ENCODE assay signal across 8 mouse cellular contexts in genomic region chr4:142080901-142081630, GRCm38 (mm10). TPM values are rescaled to one million over a fixed set of nuclear protein-coding genes. Genes with fewer than 3 reads are reported as not detected.
DNase-seq lines count a peak whose midpoint lies in the region; ATAC-seq and TF ChIP-seq lines count a peak whose summit lies in the region.

No protein-coding gene starts in this region.

- 47% methylated on average over 11 of the region's 18 CpGs for WGBS in lung, embryonic 16.5 days
- WGBS in lung, adult 2 months: 50% methylated on average over 18 of the region's 18 CpGs
- WGBS in heart, embryonic 15.5 days: 56% methylated on average over 18 of the region's 18 CpGs
- 42% methylated on average over 18 of the region's 18 CpGs for WGBS in small intestine, adult 2 months

- no peak for ATAC-seq in lung, embryonic 16.5 days (ENCODE audit: low read depth)
- no peak for ATAC-seq in heart, embryonic 15.5 days (replicated peaks; ENCODE audit: insufficient number of reproducible peaks, insufficient read depth, low FRiP score, low read depth)

- peak overlapping the region; percentile 14 for H3K4me2 ChIP-seq in lung, embryonic 16.5 days (ENCODE audit: low read depth, low read length)
- H3K4me2 ChIP-seq in heart, embryonic 15.5 days: peak overlapping the region; percentile 85

- H3K27me3 ChIP-seq in lung, embryonic 16.5 days (ENCODE audit: control insufficient read depth, insufficient read depth, low read depth, low read length): no peaks in the 10 kb centered on the region
- no peaks in the 10 kb centered on the region for H3K27me3 ChIP-seq in heart, embryonic 15.5 days
- no peaks in the 10 kb centered on the region for H3K27me3 ChIP-seq in small intestine, adult 2 months (ENCODE audit: control insufficient read depth, insufficient read depth, low read length)

- H3K9ac ChIP-seq in lung, embryonic 16.5 days (ENCODE audit: low read length): peak overlapping the region; percentile 44; the same call in 1 of the 2 replicates
- peak overlapping the region; percentile 29 for H3K9ac ChIP-seq in heart, embryonic 15.5 days

- no peak for TF ChIP-seq POLR2A in lung, adult 2 months (IDR thresholded peaks at IDR 0.05; ENCODE audit: borderline replicate concordance, extremely low read depth, low read depth, low read length)
- TF ChIP-seq POLR2A in small intestine, adult 2 months (IDR thresholded peaks at IDR 0.05; ENCODE audit: low read depth, low read length): no peak

- H3K27ac ChIP-seq in lung, embryonic 16.5 days (ENCODE audit: low read length): 0 out of 2 replicates have a peak overlapping the region, but pooled peaks have one; percentile 2
- peak overlapping the region; percentile 73 for H3K27ac ChIP-seq in heart, embryonic 15.5 days
- H3K27ac ChIP-seq in small intestine, adult 2 months (ENCODE audit: insufficient read depth, low read depth, low read length): peak overlapping the region; percentile 56

- no peak for DNase-seq in lung, adult 2 months
- DNase-seq in cerebellum, adult 9-11 months: peak; percentile 92
- DNase-seq in kidney, postnatal 4 days: peak; percentile 41 to 64
- no peak for DNase-seq in thymus, postnatal 4 days
- no peak for DNase-seq in lung, postnatal 4 days

- H3K36me3 ChIP-seq in lung, embryonic 16.5 days (ENCODE audit: control insufficient read depth, insufficient read depth, low read length): no peaks in the 10 kb centered on the region
- H3K36me3 ChIP-seq in heart, embryonic 15.5 days: no peaks in the 10 kb centered on the region
- H3K36me3 ChIP-seq in small intestine, adult 2 months (ENCODE audit: control insufficient read depth, insufficient read depth, low read length): no peaks in the 10 kb centered on the region

- H3K4me3 ChIP-seq in lung, embryonic 16.5 days (ENCODE audit: low read length): no peak overlapping the region
- H3K4me3 ChIP-seq in lung, adult 2 months (replicated peaks; ENCODE audit: extremely low read depth, low read depth, low read length): no peak overlapping the region
- H3K4me3 ChIP-seq in heart, embryonic 15.5 days: no peak overlapping the region
- peak overlapping the region; percentile 31 for H3K4me3 ChIP-seq in small intestine, adult 2 months (ENCODE audit: low read depth, low read length)

- peaks cover 44% of the 10 kb centered on the region for H3K4me1 ChIP-seq in lung, embryonic 16.5 days (replicated peaks; ENCODE audit: control insufficient read depth, insufficient read depth, low read length)
- peaks cover 11% of the 10 kb centered on the region for H3K4me1 ChIP-seq in lung, adult 2 months (ENCODE audit: control insufficient read depth, insufficient read depth, low read length)
- H3K4me1 ChIP-seq in heart, embryonic 15.5 days (replicated peaks): peaks cover 79% of the 10 kb centered on the region
- peaks cover 37% of the 10 kb centered on the region for H3K4me1 ChIP-seq in small intestine, adult 2 months (ENCODE audit: control insufficient read depth, insufficient read depth, insufficient read length, low read length)

- H3K9me3 ChIP-seq in lung, embryonic 16.5 days (ENCODE audit: control insufficient read depth, low read length): no peaks in the 10 kb centered on the region
- H3K9me3 ChIP-seq in heart, embryonic 15.5 days (replicated peaks): no peaks in the 10 kb centered on the region

- TF ChIP-seq CTCF in lung, adult 2 months (IDR thresholded peaks at IDR 0.05; ENCODE audit: insufficient read depth, low read length): no peak
- no peak for TF ChIP-seq CTCF in small intestine, adult 2 months (IDR thresholded peaks at IDR 0.05; ENCODE audit: extremely low read depth, insufficient read length, insufficient replicate concordance, low read depth, low read length)

RNA-seq across cellular contexts. Expression of gene Tmem51, which starts 3.0 kb away (rescaled TPM):
- 25.7 and 26.0 TPM in 2 replicates for polyA plus RNA-seq in lung, embryonic 16.5 days (2015; fragmentation: Nextera tagmentation; extraction: Ambion mirVana)
- polyA plus RNA-seq in lung, adult 2 months (2012; rRNA removed): 12.9 and 16.5 TPM in 2 replicates
- polyA plus RNA-seq in heart, embryonic 15.5 days (2015; fragmentation: Nextera tagmentation; extraction: Ambion mirVana): 36.7 and 40.7 TPM in 2 replicates
- 21.0 and 30.5 TPM in 2 replicates for polyA plus RNA-seq in small intestine, adult 2 months (2012; rRNA removed)

Comparison
In these comparisons a context has a peak if more than half of its experiments do, and no peak if none do; other contexts are left out.
1. H3K27ac ChIP-seq: peak in every context shown above with its lines; median percentile 73 in heart, embryonic 15.5 days; 56 in small intestine, adult 2 months; 2 in lung, embryonic 16.5 days.
2. DNase-seq: peak in cerebellum, adult 9-11 months (single experiment) and kidney, postnatal 4 days (2 of 2); none in lung, adult 2 months (single experiment), thymus, postnatal 4 days (single experiment) and lung, postnatal 4 days (0 of 2).